Mouse (Mus musculus) small intestine, adult 2 months (tissue): ENCODE data around the gene Gm38431.

Experiments used
- CTCF ChIP-seq: fragments of 200-500 bp; IDR thresholded peaks from 2 replicates; pipeline ENCODE4 v1.5.1; 2012; ENCODE audit warnings: low read depth, mild to moderate bottlenecking, control low read depth, inconsistent platforms, low read length, moderate library complexity, mixed read lengths; ENCODE audit not compliant: insufficient replicate concordance, insufficient read length; ENCODE audit errors: extremely low read depth
- POLR2A ChIP-seq: fragments of 200-500 bp; IDR thresholded peaks from 2 replicates; pipeline ENCODE4 v1.6.1; 2012; ENCODE audit warnings: low read depth, mild to moderate bottlenecking, control low read depth, inconsistent platforms, low read length, moderate library complexity

GRCm38 (mm10) chr9:21104814-21105213, 13.0 kb upstream of the Gm38431 start:
- no peak for TF ChIP-seq CTCF
- TF ChIP-seq POLR2A, result no peak
